Mouse (Mus musculus) gastrocnemius, adult 8-10 months (tissue): Measurements from ENCODE around the gene Lrfn2. TPM values are rescaled to one million over a fixed set of nuclear protein-coding genes. Genes with fewer than 3 reads are reported as not detected.

Experiments
- DNase-seq, 2 experiments: peaks; one replicate each; pipeline ENCODE4 v3.0.0; 2022; ENCODE audit warnings: low spot score in 2 of 2
- total RNA-seq, 4 experiments: library from RNA; stranded (reverse); gene quantifications; 2 replicates each; pipeline ENCODE4 v1.2.4; 2022

The Lrfn2 gene
- total RNA-seq = under 1 TPM in 3 of 4 experiments, not detected in 1; 0.09 to 0.19 (median 0.15) TPM

- peak; percentile 33 to 37 for DNase-seq
Observed at GRCm38 (mm10) chr17:48931621-48932405, at the start of gene Lrfn2. Lrfn2 (plus strand) TSS chr17:48932379.

GRCm38 (mm10) chr17:48887472-48888385, 44.5 kb upstream of the Lrfn2 start:
- no peak for DNase-seq

- DNase-seq = no peak
Observed at GRCm38 (mm10) chr17:48905286-48906040, 26.7 kb upstream of the Lrfn2 start.

- DNase-seq = no peak
Observed at GRCm38 (mm10) chr17:48913437-48913836, 18.7 kb upstream of the Lrfn2 start.

GRCm38 (mm10) chr17:48917411-48917810, 14.8 kb upstream of the Lrfn2 start:
- no peak for DNase-seq

GRCm38 (mm10) chr17:48918458-48918857, 13.7 kb upstream of the Lrfn2 start:
- no peak for DNase-seq

- DNase-seq = no peak
Observed at GRCm38 (mm10) chr17:48922905-48923304, 9.3 kb upstream of the Lrfn2 start.

GRCm38 (mm10) chr17:48925426-48925825, 6.8 kb upstream of the Lrfn2 start:
- no peak for DNase-seq

- no peak for DNase-seq
Observed at GRCm38 (mm10) chr17:48930994-48931393, 1.2 kb upstream of the Lrfn2 start.

- no peak for DNase-seq
Observed at GRCm38 (mm10) chr17:48932406-48932906, 277 bp downstream of the Lrfn2 start.

GRCm38 (mm10) chr17:48932916-48933315, 737 bp downstream of the Lrfn2 start:
- DNase-seq = no peak

- DNase-seq = no peak
Observed at GRCm38 (mm10) chr17:48935201-48935600, 3.0 kb downstream of the Lrfn2 start.

- DNase-seq = no peak
Observed at GRCm38 (mm10) chr17:48936445-48937141, 4.4 kb downstream of the Lrfn2 start.

GRCm38 (mm10) chr17:48938711-48939220, 6.6 kb downstream of the Lrfn2 start:
- no peak for DNase-seq

GRCm38 (mm10) chr17:48946315-48946714, 14.1 kb downstream of the Lrfn2 start:
- no peak for DNase-seq

- DNase-seq = no peak
Observed at GRCm38 (mm10) chr17:48946765-48947164, 14.6 kb downstream of the Lrfn2 start.

- DNase-seq = no peak
Observed at GRCm38 (mm10) chr17:48951250-48951649, 19.1 kb downstream of the Lrfn2 start.

- no peak for DNase-seq
Observed at GRCm38 (mm10) chr17:48956033-48956631, 24.0 kb downstream of the Lrfn2 start.

GRCm38 (mm10) chr17:48960161-48960698, 28.1 kb downstream of the Lrfn2 start:
- DNase-seq = peak; percentile 23 to 36

GRCm38 (mm10) chr17:48962646-48963045, 30.5 kb downstream of the Lrfn2 start:
- no peak for DNase-seq
